Mouse (Mus musculus): ENCODE measurements around the gene Mcrip2.

The Mcrip2 gene

GRCm38 (mm10) chr17:25863681-25864080, 4.9 kb downstream of the Mcrip2 start:
- DNase-seq = peak in 1 of 2 experiments; percentile 59

GRCm38 (mm10) chr17:25861704-25862612, 6.6 kb downstream of the Mcrip2 start:
- DNase-seq = peak in 1 of 2 experiments; percentile 27

- DNase-seq = peak; percentile 89 to 90
Measured at GRCm38 (mm10) chr17:25860832-25861703, 7.5 kb downstream of the Mcrip2 start, which contains the start of gene Wdr90. Gene Wdr90 (minus strand): TSS chr17:25861501.

GRCm38 (mm10) chr17:25860229-25860628, 8.3 kb downstream of the Mcrip2 start:
- DNase-seq = no peak

GRCm38 (mm10) chr17:25844396-25844901, 24.1 kb downstream of the Mcrip2 start, which contains the start of gene Rhot2:
Gene Rhot2 (minus strand): TSS chr17:25844851.
- DNase-seq = peak; percentile 95 to 96

GRCm38 (mm10) chr17:25843636-25844395, 24.7 kb downstream of the Mcrip2 start:
- DNase-seq = peak in 1 of 2 experiments; percentile 35

GRCm38 (mm10) chr17:25843122-25843521, 25.4 kb downstream of the Mcrip2 start:
- no peak for DNase-seq

- no peak for DNase-seq
Measured at GRCm38 (mm10) chr17:25842509-25842908, 26.1 kb downstream of the Mcrip2 start.

GRCm38 (mm10) chr17:25841117-25841880, 27.3 kb downstream of the Mcrip2 start, which contains the start of gene Gm20683:
Gene Gm20683 (minus strand): TSS chr17:25841763.
- DNase-seq = no peak

- DNase-seq = no peak
Measured at GRCm38 (mm10) chr17:25840519-25840918, 28.0 kb downstream of the Mcrip2 start.

GRCm38 (mm10) chr17:25839455-25840235, 28.9 kb downstream of the Mcrip2 start:
- peak; percentile 69 to 70 for DNase-seq

- no peak for DNase-seq
Measured at GRCm38 (mm10) chr17:25838904-25839303, 29.7 kb downstream of the Mcrip2 start.

- DNase-seq = no peak
Measured at GRCm38 (mm10) chr17:25837533-25837932, 31.0 kb downstream of the Mcrip2 start.

GRCm38 (mm10) chr17:25837076-25837410, 31.5 kb downstream of the Mcrip2 start, which contains the start of gene Rhbdl1:
Gene Rhbdl1 (minus strand): TSS chr17:25837295.
- peak; percentile 65 to 72 for DNase-seq

- DNase-seq = peak in 1 of 2 experiments; percentile 52
Measured at GRCm38 (mm10) chr17:25836397-25837075, 32.0 kb downstream of the Mcrip2 start.

- DNase-seq = no peak
Measured at GRCm38 (mm10) chr17:25835816-25836215, 32.7 kb downstream of the Mcrip2 start.

GRCm38 (mm10) chr17:25835301-25835700, 33.3 kb downstream of the Mcrip2 start:
- no peak for DNase-seq

- no peak for DNase-seq
Measured at GRCm38 (mm10) chr17:25834595-25835222, 33.9 kb downstream of the Mcrip2 start.

- DNase-seq = peak; percentile 80 to 88
Measured at GRCm38 (mm10) chr17:25833961-25834594, 34.5 kb downstream of the Mcrip2 start.
